Mouse (Mus musculus) kidney, adult 8-10 months (tissue): ENCODE results near the gene Cdh26.

Experiments
- DNase-seq, 2 experiments: peaks; one replicate each; pipeline ENCODE4 v3.0.0; 2022

The Cdh26 gene

DNA sequence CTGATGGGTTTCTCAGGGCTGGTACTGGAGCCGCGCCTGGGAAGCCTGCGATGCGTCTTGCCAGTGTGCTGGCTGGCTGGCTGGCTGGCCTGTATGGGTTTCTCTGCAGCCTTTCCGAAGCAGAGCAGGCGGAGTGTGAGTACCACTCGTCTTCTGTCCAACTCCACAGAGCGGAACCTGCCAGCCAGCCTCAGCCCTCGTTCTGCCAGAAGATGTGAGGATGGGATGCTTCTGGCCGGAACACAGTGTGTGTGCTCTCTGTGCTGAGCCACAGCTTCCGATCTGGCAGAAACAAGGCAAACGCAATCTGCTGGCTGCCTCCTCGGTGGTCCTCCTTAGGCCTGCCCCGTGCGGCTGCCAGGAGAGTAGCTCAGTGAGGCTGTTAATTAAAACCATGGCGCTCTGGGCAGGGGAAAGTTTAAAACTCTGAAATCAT lies 83.3 kb downstream of the Cdh26 start:
- DNase-seq, result no peak

DNA sequence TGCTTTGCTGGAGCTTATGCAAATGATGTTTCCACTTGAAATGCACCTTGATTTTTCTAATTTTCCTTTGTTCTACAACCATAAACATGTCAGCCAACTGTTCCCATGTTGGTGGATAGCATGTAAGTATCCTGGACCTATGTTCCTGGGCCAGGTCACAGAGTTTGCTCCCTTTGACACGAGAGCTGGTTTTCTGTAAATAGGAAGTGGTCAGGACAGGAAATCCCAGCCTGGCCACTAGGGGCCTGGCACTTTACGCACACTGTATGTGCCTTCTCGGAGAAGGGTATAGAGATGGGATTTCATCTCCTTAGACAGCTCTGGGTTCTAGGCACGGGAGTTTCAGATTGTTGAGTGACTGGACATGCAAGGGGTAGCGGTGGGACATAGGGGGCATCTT lies 86.1 kb downstream of the Cdh26 start:
- DNase-seq, result no peak

DNA sequence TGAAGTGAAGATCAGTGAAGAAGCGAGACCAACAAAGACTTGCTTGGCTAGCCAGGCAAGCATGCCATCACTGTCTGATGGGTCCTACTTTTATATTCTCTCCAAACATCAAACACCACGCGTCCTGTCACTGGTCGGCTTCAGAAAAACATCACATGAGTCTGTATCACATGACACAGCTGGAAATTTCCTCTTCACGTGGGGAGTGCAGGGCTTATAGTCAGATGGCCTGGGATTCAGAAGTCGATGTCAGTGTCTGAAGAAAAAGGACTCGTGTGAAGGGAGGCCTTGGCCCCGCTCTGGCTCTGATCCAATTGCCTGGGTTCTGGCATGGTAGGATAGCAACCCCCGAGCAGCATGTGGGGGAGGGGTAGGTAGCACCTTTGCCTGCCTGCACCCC lies 86.6 kb downstream of the Cdh26 start:
- no peak for DNase-seq

DNA sequence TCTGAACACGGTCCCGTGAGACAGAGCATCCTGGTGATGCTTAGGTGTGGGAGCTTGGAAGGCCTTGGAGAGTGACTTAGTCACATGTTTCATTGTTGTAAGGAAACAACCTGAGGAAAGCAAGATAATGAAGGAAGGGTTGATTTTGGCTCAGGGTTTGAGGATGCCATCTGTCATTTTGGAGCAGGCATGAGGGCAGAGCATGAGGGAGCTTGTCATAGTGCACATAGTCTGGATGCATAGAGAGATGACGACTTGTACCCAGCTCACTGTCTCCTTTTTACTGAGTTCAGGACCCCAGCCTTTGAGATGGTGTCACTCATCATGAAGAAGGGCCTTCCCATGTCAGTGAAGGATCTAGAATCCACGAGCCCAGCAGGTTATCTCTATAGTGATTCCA lies 89.0 kb downstream of the Cdh26 start:
- no peak for DNase-seq

DNA sequence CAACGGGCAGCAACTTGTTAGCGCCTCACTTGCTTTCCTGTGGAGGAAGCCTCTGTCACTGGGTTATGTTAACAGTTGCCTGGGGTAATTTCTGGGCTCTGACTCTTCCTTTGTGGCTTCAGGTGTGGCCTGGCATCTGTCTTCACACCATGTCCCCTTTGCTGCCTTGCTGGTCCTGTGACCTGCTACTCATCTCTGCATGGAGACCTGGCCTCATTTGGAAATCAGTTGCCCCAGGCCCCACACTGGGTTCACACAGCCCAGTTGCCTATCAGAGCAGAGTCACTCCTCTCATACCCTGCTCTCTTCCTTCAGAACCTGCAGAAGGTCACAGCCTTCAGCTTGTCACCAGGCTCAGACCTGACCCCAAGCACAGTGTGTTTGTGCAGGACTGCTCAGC lies 89.9 kb downstream of the Cdh26 start:
- DNase-seq, result no peak

DNA sequence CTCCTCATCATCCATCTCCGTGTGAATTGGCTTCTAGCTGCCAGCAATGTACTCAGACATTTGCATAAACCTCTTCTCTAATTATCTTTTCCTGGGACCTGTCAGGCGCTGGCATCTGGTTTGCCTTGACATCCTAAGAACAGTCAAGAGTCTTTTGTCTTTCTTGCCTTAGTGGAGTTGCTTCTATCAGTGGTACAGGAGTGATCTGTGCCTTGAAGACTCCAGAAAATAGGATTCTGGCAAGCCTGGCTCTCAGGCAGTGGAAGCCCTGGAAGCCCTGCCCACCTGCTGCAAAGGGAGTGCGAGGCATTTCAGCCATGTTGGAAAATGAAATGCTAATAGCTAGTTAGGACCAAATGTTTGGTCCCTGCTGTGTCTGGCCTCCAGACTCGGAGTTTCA lies 92.0 kb downstream of the Cdh26 start:
- DNase-seq, result no peak

DNA sequence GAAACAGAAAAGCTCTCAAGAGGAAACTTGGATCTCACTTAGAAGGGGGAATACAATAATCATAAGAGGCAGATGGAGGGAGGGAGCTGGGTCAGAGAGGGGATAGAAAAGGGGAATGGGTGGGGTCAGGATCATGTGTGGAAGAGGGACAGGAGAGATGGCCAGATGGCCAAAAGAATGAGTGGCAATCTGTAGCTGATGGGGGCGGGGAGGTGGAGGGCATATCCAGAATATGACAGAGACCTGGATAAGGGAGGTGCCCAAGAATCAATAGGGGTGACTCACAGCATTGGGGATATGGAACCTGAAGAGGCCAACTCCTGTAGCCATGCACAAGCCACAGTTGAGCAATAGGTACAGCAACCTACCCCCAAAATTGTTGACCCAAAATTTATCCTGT lies 92.5 kb downstream of the Cdh26 start:
- no peak for DNase-seq

DNA sequence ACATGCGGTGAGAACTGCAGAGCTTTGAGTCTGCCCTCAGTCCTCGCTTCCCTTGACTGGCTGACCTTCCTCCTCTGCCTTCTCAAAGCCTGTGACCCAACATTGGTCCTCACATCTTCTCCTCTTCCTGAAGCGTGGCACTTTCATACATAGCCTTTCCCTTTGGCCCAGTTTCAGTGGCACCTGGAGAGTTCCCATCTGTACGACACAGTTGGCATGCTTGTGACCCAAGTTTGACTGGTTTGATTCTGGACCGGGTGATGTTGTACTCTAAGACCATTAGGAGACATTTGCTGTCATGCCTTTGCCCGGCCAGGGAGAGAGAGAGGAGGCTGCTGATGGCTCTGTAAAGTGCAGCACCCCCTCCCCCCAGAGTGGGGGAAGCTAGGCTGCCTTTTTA lies 96.4 kb downstream of the Cdh26 start:
- DNase-seq, result no peak

DNA sequence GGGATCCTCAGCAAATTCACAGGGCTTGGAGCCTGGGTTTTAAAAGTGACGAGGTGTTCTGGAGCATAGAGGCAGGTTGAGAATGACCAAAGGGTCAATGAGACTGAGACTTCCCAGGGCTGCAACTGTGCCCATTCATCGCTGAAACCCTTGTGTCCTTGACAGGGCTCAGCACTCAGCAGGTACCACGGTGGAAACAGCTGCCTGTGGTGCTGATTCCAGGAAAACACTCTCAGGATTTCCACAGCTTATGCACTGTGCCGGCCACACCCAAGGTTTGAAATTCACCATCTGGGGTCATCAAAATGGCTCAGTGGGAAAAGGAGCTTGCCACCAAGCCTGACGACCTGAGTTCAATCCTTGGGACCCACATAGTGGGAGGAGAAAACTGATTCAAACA lies 100.9 kb downstream of the Cdh26 start:
- DNase-seq, result no peak

DNA sequence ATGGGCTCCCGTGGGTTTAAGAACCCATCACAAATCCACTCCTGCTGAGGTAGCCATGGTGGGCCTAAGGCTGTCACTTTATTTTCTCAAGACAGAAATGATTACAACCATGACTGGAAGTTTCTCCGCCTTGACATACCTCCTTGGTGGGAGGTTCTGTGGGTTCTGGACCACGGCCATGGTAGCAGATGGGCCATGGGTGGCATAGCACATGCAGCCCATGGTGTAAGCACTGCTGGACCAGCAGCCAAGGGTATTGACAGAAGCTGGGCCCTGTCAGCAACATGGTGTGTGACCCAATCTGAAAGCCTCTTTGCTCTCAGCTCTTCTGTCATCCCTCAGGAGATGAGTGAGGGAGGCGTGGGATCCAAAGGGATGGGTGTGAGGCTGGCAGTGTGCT lies 106.2 kb downstream of the Cdh26 start:
- no peak for DNase-seq
